Comparison of ENCODE assay signal across 8 mouse cellular contexts in genomic region chr6:101376511-101377166, GRCm38 (mm10). TPM values are rescaled to one million over a fixed set of nuclear protein-coding genes. Genes with fewer than 3 reads are reported as not detected.
DNase-seq lines count a peak whose midpoint lies in the region; ATAC-seq and TF ChIP-seq lines count a peak whose summit lies in the region.

No protein-coding gene starts in this region.

- H3K9ac ChIP-seq in lung, embryonic 14.5 days, result peak overlapping the region; percentile 77
- peak overlapping the region; percentile 65 for H3K9ac ChIP-seq in kidney, embryonic 15.5 days
- H3K9ac ChIP-seq in midbrain, postnatal 0 days (replicated peaks; ENCODE audit: low read length, poor library complexity, severe bottlenecking), result no peak overlapping the region

- TF ChIP-seq CTCF in lung, embryonic 14.5 days (IDR thresholded peaks at IDR 0.05; ENCODE audit: low read depth), result no peak; the same call in 1 of the 2 replicates
- TF ChIP-seq CTCF in midbrain, postnatal 0 days (IDR thresholded peaks at IDR 0.05), result no peak

- WGBS in lung, embryonic 14.5 days, result 3% methylated on average over 10 of the region's 10 CpGs
- 6% methylated on average over 10 of the region's 10 CpGs for WGBS in kidney, embryonic 15.5 days
- 8% methylated on average over 10 of the region's 10 CpGs for WGBS in midbrain, postnatal 0 days

- H3K27me3 ChIP-seq in lung, embryonic 14.5 days (ENCODE audit: insufficient read depth, low read length), result no peaks in the 10 kb centered on the region
- peaks cover 35% of the 10 kb centered on the region for H3K27me3 ChIP-seq in kidney, embryonic 15.5 days
- peaks cover 41% of the 10 kb centered on the region for H3K27me3 ChIP-seq in midbrain, postnatal 0 days (ENCODE audit: insufficient read depth, low read length)

- H3K4me3 ChIP-seq in lung, embryonic 14.5 days (ENCODE audit: low read depth, low read length), result peak overlapping the region; percentile 74
- H3K4me3 ChIP-seq in kidney, embryonic 15.5 days (replicated peaks), result peak overlapping the region; percentile 71
- H3K4me3 ChIP-seq in midbrain, postnatal 0 days (ENCODE audit: low read depth, low read length), result peak overlapping the region; percentile 48

- H3K36me3 ChIP-seq in lung, embryonic 14.5 days (ENCODE audit: insufficient read depth), result peaks cover 7% of the 10 kb centered on the region; the same call in 1 of the 2 replicates
- no peaks in the 10 kb centered on the region for H3K36me3 ChIP-seq in kidney, embryonic 15.5 days
- no peaks in the 10 kb centered on the region for H3K36me3 ChIP-seq in midbrain, postnatal 0 days (ENCODE audit: insufficient read depth, low read length)

- no peaks in the 10 kb centered on the region for H3K9me3 ChIP-seq in lung, embryonic 14.5 days (ENCODE audit: low read depth, low read length)
- no peaks in the 10 kb centered on the region for H3K9me3 ChIP-seq in kidney, embryonic 15.5 days (replicated peaks)
- no peaks in the 10 kb centered on the region for H3K9me3 ChIP-seq in midbrain, postnatal 0 days (ENCODE audit: low read length)

- H3K27ac ChIP-seq in lung, embryonic 14.5 days (ENCODE audit: low read depth), result peak overlapping the region; percentile 92
- H3K27ac ChIP-seq in kidney, embryonic 15.5 days, result peak overlapping the region; percentile 89
- no peak overlapping the region for H3K27ac ChIP-seq in midbrain, postnatal 0 days (ENCODE audit: low read depth, low read length)

- ATAC-seq in lung, embryonic 14.5 days (ENCODE audit: insufficient read depth), result no peak
- ATAC-seq in kidney, embryonic 15.5 days (replicated peaks; ENCODE audit: low FRiP score), result no peak
- ATAC-seq in midbrain, postnatal 0 days (ENCODE audit: low FRiP score), result no peak
- ATAC-seq in CD4-positive, CD25-positive, alpha-beta regulatory T cell, adult 4 months, result no peak

- peak overlapping the region; percentile 88 for H3K4me2 ChIP-seq in lung, embryonic 14.5 days
- H3K4me2 ChIP-seq in kidney, embryonic 15.5 days, result peak overlapping the region; percentile 98
- peak overlapping the region; percentile 96 for H3K4me2 ChIP-seq in midbrain, postnatal 0 days (ENCODE audit: low read depth, low read length, poor library complexity, severe bottlenecking)

- DNase-seq in lung, embryonic 14.5 days, result peak; percentile 49
- DNase-seq in lung, postnatal 14 days, result no peak
- peak; percentile 50 to 62 for DNase-seq in heart, adult 18-20 months
- no peak for DNase-seq in midbrain, postnatal 0 days (ENCODE audit: low spot score)
- no peak for DNase-seq in thymus, postnatal 0 days (ENCODE audit: low spot score)
- DNase-seq in cerebellum, postnatal 14 days, result no peak

- H3K4me1 ChIP-seq in lung, embryonic 14.5 days (ENCODE audit: insufficient read depth), result peaks cover 23% of the 10 kb centered on the region; the same call in 1 of the 2 replicates
- peaks cover 52% of the 10 kb centered on the region for H3K4me1 ChIP-seq in kidney, embryonic 15.5 days
- peaks cover 4% of the 10 kb centered on the region; the same call in 1 of the 2 replicates for H3K4me1 ChIP-seq in midbrain, postnatal 0 days (ENCODE audit: insufficient read depth, low read length)

RNA-seq across cellular contexts. Expression of gene Pdzrn3, which starts 1.1 kb away (rescaled TPM):
- 14.2 and 14.8 TPM in 2 replicates for polyA plus RNA-seq in lung, embryonic 14.5 days (2014; fragmentation: Nextera tagmentation; extraction: Ambion mirVana)
- 10 to 100 TPM; 28.7 to 33.5 TPM for total RNA-seq in heart, adult 18-20 months (2021)
- 9.3 and 9.9 TPM in 2 replicates for polyA plus RNA-seq in kidney, embryonic 15.5 days (2015; fragmentation: Nextera tagmentation; extraction: Ambion mirVana)
- total RNA-seq in midbrain, postnatal 0 days (2014; rRNA removed), result 26.0 and 27.2 TPM in 2 replicates
- polyA plus RNA-seq in midbrain, postnatal 0 days (2015; fragmentation: Nextera tagmentation; extraction: Ambion mirVana), result 10.7 and 10.8 TPM in 2 replicates
- polyA plus RNA-seq in thymus, postnatal 0 days (2015; fragmentation: Nextera tagmentation; extraction: Ambion mirVana), result 0.73 and 0.95 TPM in 2 replicates
- not detected for polyA plus RNA-seq in CD4-positive, CD25-positive, alpha-beta regulatory T cell, adult 4 months (2017; shearing (Covaris generic))

Comparison
In these comparisons a context has a peak if more than half of its experiments do, and no peak if none do; other contexts are left out.
1. DNase-seq: peak in lung, embryonic 14.5 days (single experiment) and heart, adult 18-20 months (2 of 2); none in lung, postnatal 14 days (single experiment), midbrain, postnatal 0 days (single experiment), thymus, postnatal 0 days (single experiment) and cerebellum, postnatal 14 days (0 of 2).
2. Peak in every context shown above with its lines, with median percentiles within 50 percentile points of each other: H3K4me2 ChIP-seq and H3K4me3 ChIP-seq.